ENCODE assay signal across 12 mouse cellular contexts in genomic region chr6:142412906-142413491, GRCm38 (mm10). TPM values are rescaled to one million over a fixed set of nuclear protein-coding genes. Genes with fewer than 3 reads are reported as not detected.
DNase-seq lines count a peak whose midpoint lies in the region; ATAC-seq and TF ChIP-seq lines count a peak whose summit lies in the region.
"Had no signal": no experiment of that assay in that cellular context is flagged by ENCODE, and none has a peak within 500 bp of the region (broad histone marks: within the 10 kb centered on the region; RNA-seq: fewer than 3 reads in every experiment).

TSS of gene Spx (plus strand) at chr6:142413441.

- H3K4me1 ChIP-seq in liver, embryonic 12.5 days = no peaks in the 10 kb centered on the region
- H3K4me1 ChIP-seq in liver, postnatal 0 days (ENCODE audit: insufficient read depth) = no peaks in the 10 kb centered on the region; the same call in 1 of the 2 replicates
- H3K4me1 ChIP-seq in hindbrain, embryonic 13.5 days (replicated peaks) = peaks cover 12% of the 10 kb centered on the region
- peaks cover 12% of the 10 kb centered on the region for H3K4me1 ChIP-seq in midbrain, embryonic 15.5 days

- H3K9ac ChIP-seq in liver, embryonic 12.5 days = no peak within 1 kb of the TSS
- no peak within 1 kb of the TSS for H3K9ac ChIP-seq in liver, postnatal 0 days (replicated peaks)
- no peak within 1 kb of the TSS for H3K9ac ChIP-seq in hindbrain, embryonic 13.5 days
- no peak within 1 kb of the TSS for H3K9ac ChIP-seq in midbrain, embryonic 15.5 days

- H3K27me3 ChIP-seq in liver, embryonic 12.5 days (replicated peaks) = peaks cover 43% of the 10 kb centered on the region
- H3K27me3 ChIP-seq in liver, postnatal 0 days (ENCODE audit: insufficient read depth, low read length) = peaks cover 25% of the 10 kb centered on the region
- peaks cover 48% of the 10 kb centered on the region for H3K27me3 ChIP-seq in hindbrain, embryonic 13.5 days
- H3K27me3 ChIP-seq in midbrain, embryonic 15.5 days (replicated peaks) = peaks cover 13% of the 10 kb centered on the region

- no peak within 1 kb of the TSS for H3K27ac ChIP-seq in liver, embryonic 12.5 days
- no peak within 1 kb of the TSS for H3K27ac ChIP-seq in liver, postnatal 0 days (ENCODE audit: low read depth)
- H3K27ac ChIP-seq in hindbrain, embryonic 13.5 days = no peak within 1 kb of the TSS
- H3K27ac ChIP-seq in midbrain, embryonic 15.5 days = no peak within 1 kb of the TSS

- WGBS in liver, embryonic 12.5 days (ENCODE audit: insufficient replicate concordance) = 66% methylated on average over 11 of the region's 11 CpGs
- WGBS in liver, postnatal 0 days (ENCODE audit: insufficient replicate concordance) = 67% methylated on average over 11 of the region's 11 CpGs
- 64% methylated on average over 11 of the region's 11 CpGs for WGBS in hindbrain, embryonic 13.5 days
- WGBS in midbrain, embryonic 15.5 days = 73% methylated on average over 11 of the region's 11 CpGs

- no peak for TF ChIP-seq EP300 in liver, postnatal 0 days (IDR thresholded peaks at IDR 0.05; ENCODE audit: low read depth)

- intact Hi-C loops in left cerebral cortex, postnatal 25 days (cut with DNase I) = no loop called here

- peak within 1 kb of the TSS; percentile 44 for H3K4me2 ChIP-seq in liver, embryonic 12.5 days
- H3K4me2 ChIP-seq in liver, postnatal 0 days (ENCODE audit: low read depth, low read length) = no peak within 1 kb of the TSS
- H3K4me2 ChIP-seq in hindbrain, embryonic 13.5 days = peak within 1 kb of the TSS; percentile 60
- H3K4me2 ChIP-seq in midbrain, embryonic 15.5 days = peak within 1 kb of the TSS; percentile 84

- no peak for ATAC-seq in liver, embryonic 12.5 days
- ATAC-seq in liver, postnatal 0 days = no peak
- no peak for ATAC-seq in hindbrain, embryonic 13.5 days (ENCODE audit: low FRiP score)
- ATAC-seq in midbrain, embryonic 15.5 days (replicated peaks) = no peak

- TF ChIP-seq CTCF in liver, postnatal 0 days (IDR thresholded peaks at IDR 0.05; ENCODE audit: low read depth) = no peak

- no peaks in the 10 kb centered on the region for H3K36me3 ChIP-seq in liver, embryonic 12.5 days
- H3K36me3 ChIP-seq in liver, postnatal 0 days (replicated peaks; ENCODE audit: insufficient read depth, low read length) = no peaks in the 10 kb centered on the region
- H3K36me3 ChIP-seq in hindbrain, embryonic 13.5 days = no peaks in the 10 kb centered on the region
- H3K36me3 ChIP-seq in midbrain, embryonic 15.5 days (replicated peaks) = no peaks in the 10 kb centered on the region

- no peaks in the 10 kb centered on the region for H3K9me3 ChIP-seq in liver, embryonic 12.5 days (replicated peaks)
- no peaks in the 10 kb centered on the region for H3K9me3 ChIP-seq in liver, postnatal 0 days (ENCODE audit: low read length)
- H3K9me3 ChIP-seq in hindbrain, embryonic 13.5 days = no peaks in the 10 kb centered on the region
- H3K9me3 ChIP-seq in midbrain, embryonic 15.5 days = no peaks in the 10 kb centered on the region

- peak; percentile 15 for DNase-seq in embryo, embryonic 10.5 days (ENCODE audit: low spot score)
- DNase-seq in embryo, embryonic 11 days = no peak
- DNase-seq in liver, postnatal 0 days = no peak
- no peak for DNase-seq in cerebellum, adult 18-20 months
- DNase-seq in left cerebral cortex, postnatal 25 days (ENCODE audit: low spot score in 2 of 2) = no peak
- DNase-seq: adrenal gland, postnatal 10 days; kidney, postnatal 10 days; left cerebral cortex, postnatal 4 days had no signal

- no peak within 1 kb of the TSS for H3K4me3 ChIP-seq in liver, embryonic 12.5 days
- no peak within 1 kb of the TSS for H3K4me3 ChIP-seq in liver, postnatal 0 days (ENCODE audit: low read depth, low read length)
- no peak within 1 kb of the TSS for H3K4me3 ChIP-seq in hindbrain, embryonic 13.5 days
- peak within 1 kb of the TSS; percentile 42 for H3K4me3 ChIP-seq in midbrain, embryonic 15.5 days

RNA-seq across cellular contexts. Expression of gene Spx, which starts in this region (rescaled TPM):
- 0.08 and 0.11 TPM in 2 replicates for polyA plus RNA-seq in liver, embryonic 12.5 days (2016; fragmentation: Nextera tagmentation; extraction: Ambion mirVana)
- 0.09 TPM in 1 of 2 replicates, not detected in the other for polyA plus RNA-seq in liver, postnatal 0 days (2015; fragmentation: Nextera tagmentation; extraction: Ambion mirVana)
- 3.6 and 9.5 TPM in 2 replicates for polyA plus RNA-seq in hindbrain, embryonic 13.5 days (2015; fragmentation: Nextera tagmentation; extraction: Ambion mirVana)
- polyA plus RNA-seq in midbrain, embryonic 15.5 days (2015; fragmentation: Nextera tagmentation; extraction: Ambion mirVana) = 6.8 and 8.3 TPM in 2 replicates
- 1 to 10 TPM; 1.6 to 2.6 TPM for total RNA-seq in left cerebral cortex, postnatal 25 days (2021)
- polyA plus RNA-seq: heart, embryonic 16.5 days had no signal
